Mouse (Mus musculus) heart, embryonic 11.5 days (tissue): ENCODE data around the gene Cd69. TPM values are rescaled to one million over a fixed set of nuclear protein-coding genes. Genes with fewer than 3 reads are reported as not detected.

ENCODE experiments used
- ATAC-seq: fragments of 200-750 bp; cut with Nextera tagmentation; replicated peaks from 2 replicates; pipeline ENCODE4 v1.8.0; 2017; ENCODE audit warnings: moderate library complexity; ENCODE audit not compliant: insufficient number of reproducible peaks, low FRiP score, low TSS enrichment
- H3K27ac ChIP-seq: fragments of 300-500 bp; sonication (generic); 2 replicates; pipeline ENCODE4 v1.5.1; 2014; ENCODE audit warnings: mild to moderate bottlenecking, low read depth, low read length
- H3K27me3 ChIP-seq: fragments of 300-500 bp; sonication (generic); 2 replicates; pipeline ENCODE4 v1.6.1; 2014; ENCODE audit warnings: mild to moderate bottlenecking, low read length, mixed read lengths; ENCODE audit not compliant: control insufficient read depth, insufficient read depth
- H3K36me3 ChIP-seq: fragments of 300-500 bp; sonication (generic); 2 replicates; pipeline ENCODE4 v1.6.1; 2014; ENCODE audit warnings: mild to moderate bottlenecking, low read length, moderate library complexity, mixed read lengths; ENCODE audit not compliant: control insufficient read depth, insufficient read depth
- H3K4me1 ChIP-seq: fragments of 300-500 bp; sonication (generic); 2 replicates; pipeline ENCODE4 v1.6.1; 2014; ENCODE audit warnings: low read length; ENCODE audit not compliant: control insufficient read depth, insufficient read depth
- H3K4me2 ChIP-seq: fragments of 300-500 bp; sonication (generic); 2 replicates; pipeline ENCODE4 v1.6.1; 2014; ENCODE audit warnings: mild to moderate bottlenecking, moderate library complexity
- H3K4me3 ChIP-seq: fragments of 300-500 bp; sonication (generic); 2 replicates; pipeline ENCODE4 v1.5.1; 2014; ENCODE audit warnings: low read depth, low read length
- H3K9ac ChIP-seq: fragments of 300-500 bp; sonication (generic); 2 replicates; pipeline ENCODE4 v1.6.1; 2014; ENCODE audit warnings: mild to moderate bottlenecking, low read depth, low read length, moderate library complexity
- H3K9me3 ChIP-seq: fragments of 300-500 bp; sonication (generic); replicated peaks from 2 replicates; pipeline ENCODE4 v1.6.1; 2016; ENCODE audit warnings: low read length; ENCODE audit not compliant: control insufficient read depth
- whole genome bisulfite sequencing: fragments of 180-500 bp; shearing (Covaris S2); extraction: QIAGEN DNeasy Blood & Tissue Kit; methylation state at CpG from one replicate; pipeline ENCODE4 v1.1.7; 2014; ENCODE audit not compliant: insufficient replicate concordance; 5-methylcytosine and 5-hydroxymethylcytosine counted together
- polyA plus RNA-seq: library from polyadenylated mRNA; unstranded; fragments of >200 nt; fragmentation: Nextera tagmentation; extraction: Ambion mirVana; gene quantifications from 2 replicates; pipeline ENCODE4 v1.2.1, GENCODE M21; 2014

Gene Cd69
- polyA plus RNA-seq, 1 experiment from 2014 or later: not detected

GRCm38 (mm10) chr6:129233366-129233954 is 41.8 kb downstream of the Cd69 start:
- no peaks in the 10 kb centered on the region; the same call in 1 of the 2 replicates for H3K4me1 ChIP-seq
- no peak overlapping the region for H3K4me2 ChIP-seq
- H3K27ac ChIP-seq: no peak overlapping the region
- no peak for ATAC-seq
- no peak overlapping the region for H3K9ac ChIP-seq
- H3K4me3 ChIP-seq: no peak overlapping the region
- H3K36me3 ChIP-seq: no peaks in the 10 kb centered on the region
- WGBS: 78% methylated on average over 6 of the region's 6 CpGs
- no peaks in the 10 kb centered on the region for H3K27me3 ChIP-seq
- H3K9me3 ChIP-seq: no peaks in the 10 kb centered on the region

DNA sequence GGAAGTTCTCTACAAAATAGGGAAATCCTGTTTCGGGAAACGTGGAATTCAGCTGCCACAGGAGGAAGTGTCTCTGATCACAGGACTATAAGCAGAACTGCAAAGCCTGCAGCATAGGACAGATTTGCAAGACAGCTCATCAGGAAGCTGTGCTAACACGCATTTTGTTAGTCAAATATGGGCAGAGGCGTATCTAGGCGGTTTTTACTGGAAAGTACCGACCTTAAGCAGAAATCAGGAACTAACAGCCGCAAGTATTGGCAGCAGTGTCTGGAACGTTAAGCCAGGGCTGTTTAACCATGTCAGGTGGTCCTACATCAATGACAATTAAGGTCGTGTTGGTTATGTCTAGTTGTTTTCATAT is 42.4 kb downstream of the Cd69 start:
- Histone ChIP-seq H3K4me1 (no peaks in the 10 kb centered on the region; the same call in 1 of the 2 replicates), H3K27me3 (no peaks in the 10 kb centered on the region), H3K4me3 (no peak overlapping the region), H3K9me3 (no peaks in the 10 kb centered on the region), H3K36me3 (no peaks in the 10 kb centered on the region), H3K9ac (no peak overlapping the region), H3K4me2 (no peak overlapping the region), H3K27ac (no peak overlapping the region)
- ATAC-seq: no peak
- 72% methylated on average over 9 of the region's 9 CpGs for WGBS

DNA sequence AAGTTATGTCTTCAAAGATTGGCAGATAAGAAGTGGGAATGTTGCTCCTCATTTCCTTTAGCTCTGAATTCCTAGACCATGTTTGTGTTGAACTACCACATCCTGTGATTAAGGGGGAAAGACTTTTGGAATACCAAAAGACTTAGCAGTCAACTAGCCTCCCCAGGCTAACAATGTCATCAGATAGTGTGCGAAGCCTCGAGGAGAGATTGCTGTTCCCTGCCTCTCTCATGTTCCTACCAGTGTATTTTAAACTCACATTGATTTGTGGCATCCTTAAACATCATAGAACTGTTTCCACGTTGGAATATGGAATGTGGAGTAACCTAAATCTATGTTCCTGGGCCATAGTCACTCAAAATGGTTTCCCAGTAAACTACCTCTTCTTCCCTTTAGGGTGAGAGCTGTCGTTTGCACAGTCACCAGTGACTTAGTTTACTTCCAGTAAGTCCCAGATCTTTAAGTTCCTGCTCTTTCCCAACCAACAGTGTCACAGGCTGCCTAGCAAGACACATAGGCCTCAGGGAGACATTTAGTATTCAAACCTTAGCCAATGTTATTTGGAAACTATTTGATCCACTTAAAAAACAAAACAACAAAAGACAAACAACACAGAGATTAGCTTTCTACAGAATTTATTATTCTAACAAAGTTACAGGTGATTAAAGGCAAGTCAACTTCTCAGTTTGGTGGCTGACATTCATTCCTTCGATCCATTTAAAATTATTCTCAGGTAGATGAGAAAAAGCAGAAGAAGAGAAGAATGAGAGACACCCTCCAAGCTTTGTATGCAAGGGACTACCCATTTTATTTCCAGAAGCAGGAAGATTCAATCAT is 43.0 kb downstream of the Cd69 start:
- no peak overlapping the region for H3K4me2 ChIP-seq
- no peak overlapping the region for H3K27ac ChIP-seq
- no peak overlapping the region for H3K9ac ChIP-seq
- H3K4me1 ChIP-seq: no peaks in the 10 kb centered on the region
- no peaks in the 10 kb centered on the region for H3K36me3 ChIP-seq
- no peak overlapping the region for H3K4me3 ChIP-seq
- ATAC-seq: no peak
- 62% methylated on average over 5 of the region's 5 CpGs for WGBS
- no peaks in the 10 kb centered on the region for H3K9me3 ChIP-seq
- no peaks in the 10 kb centered on the region for H3K27me3 ChIP-seq

DNA sequence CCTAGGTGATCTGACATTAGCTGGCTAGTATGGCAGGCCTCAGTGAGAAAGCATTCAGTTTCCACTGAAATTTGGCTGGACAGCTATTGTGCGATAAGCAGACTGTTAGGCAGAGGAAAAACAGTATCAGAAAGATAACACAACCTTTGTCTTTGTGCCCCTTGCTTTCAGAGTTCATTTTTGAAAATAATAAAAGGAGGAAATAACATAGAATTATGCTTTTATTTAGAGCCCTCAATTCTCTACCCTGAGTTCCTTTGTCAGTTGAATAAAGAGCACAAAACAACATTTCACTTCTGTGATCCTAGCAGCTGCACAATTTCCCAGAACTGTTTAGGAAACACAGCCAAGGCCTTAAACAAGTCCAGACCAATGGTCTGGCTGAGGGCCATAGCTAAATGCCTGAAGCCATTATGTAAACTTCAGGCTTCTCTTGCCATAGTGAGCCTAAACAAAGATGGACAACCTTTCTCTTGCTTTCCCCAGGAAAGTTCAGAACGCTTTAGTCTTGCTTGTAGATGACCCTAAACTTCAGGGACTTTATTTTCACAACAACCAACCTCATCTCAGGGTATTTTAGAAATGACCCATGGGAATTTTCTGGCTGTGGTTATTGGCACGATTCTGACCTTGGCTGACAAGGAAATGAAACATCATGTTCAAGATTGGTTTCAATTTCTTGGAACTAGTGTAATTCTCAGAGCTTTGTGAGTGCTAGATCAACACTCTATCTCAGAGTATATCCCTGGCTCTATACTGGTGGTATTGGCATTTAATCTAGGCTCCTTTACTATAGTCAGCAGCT is 45.3 kb downstream of the Cd69 start:
- H3K4me3 ChIP-seq: no peak overlapping the region
- H3K27ac ChIP-seq: peak overlapping the region; percentile 68
- no peaks in the 10 kb centered on the region for H3K27me3 ChIP-seq
- no peaks in the 10 kb centered on the region for H3K36me3 ChIP-seq
- ATAC-seq: 0 out of 2 replicates have a peak, but pooled peaks have one; percentile 59
- no peak overlapping the region for H3K9ac ChIP-seq
- H3K9me3 ChIP-seq: no peaks in the 10 kb centered on the region
- no peaks in the 10 kb centered on the region for H3K4me1 ChIP-seq
- no peak overlapping the region for H3K4me2 ChIP-seq
- WGBS: 57% methylated on average over 3 of the region's 3 CpGs

GRCm38 (mm10) chr6:129228935-129229773 is 46.1 kb downstream of the Cd69 start:
- Histone ChIP-seq H3K4me3 (no peak overlapping the region), H3K4me2 (no peak overlapping the region), H3K9ac (no peak overlapping the region), H3K4me1 (no peaks in the 10 kb centered on the region), H3K36me3 (no peaks in the 10 kb centered on the region), H3K9me3 (no peaks in the 10 kb centered on the region), H3K27ac (no peak overlapping the region), H3K27me3 (no peaks in the 10 kb centered on the region)
- 49% methylated on average over 3 of the region's 3 CpGs for WGBS
- ATAC-seq: no peak

GRCm38 (mm10) chr6:129225078-129225477 is 50.2 kb downstream of the Cd69 start:
- WGBS: 62% methylated on average over 2 of the region's 2 CpGs
- H3K9ac ChIP-seq: no peak overlapping the region
- no peak overlapping the region for H3K27ac ChIP-seq
- H3K4me1 ChIP-seq: no peaks in the 10 kb centered on the region
- H3K27me3 ChIP-seq: no peaks in the 10 kb centered on the region
- no peaks in the 10 kb centered on the region for H3K9me3 ChIP-seq
- H3K4me3 ChIP-seq: no peak overlapping the region
- H3K4me2 ChIP-seq: no peak overlapping the region
- H3K36me3 ChIP-seq: no peaks in the 10 kb centered on the region
- ATAC-seq: no peak

DNA sequence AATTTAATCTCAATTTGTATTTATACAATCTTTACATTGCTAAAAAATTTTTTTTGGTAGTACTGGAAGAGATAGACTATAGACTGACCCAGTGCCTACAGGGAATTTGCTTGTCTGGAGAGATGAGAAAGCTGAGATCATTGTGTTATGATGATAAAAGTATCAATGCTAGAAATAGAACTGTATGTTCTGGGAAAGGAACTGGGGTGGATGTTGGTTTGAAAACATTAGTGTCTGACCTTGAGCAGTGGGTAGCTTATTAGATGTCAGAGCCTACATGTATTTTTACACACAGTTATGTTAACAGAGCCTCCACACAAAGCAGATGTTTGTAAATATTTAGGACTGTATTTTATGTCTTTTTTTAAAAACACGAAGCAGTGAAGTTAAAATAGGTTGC is 51.1 kb downstream of the Cd69 start:
- 77% methylated on average over 1 of the region's 1 CpGs for WGBS
- no peak for ATAC-seq
- Histone ChIP-seq H3K27ac (no peak overlapping the region), H3K4me2 (no peak overlapping the region), H3K36me3 (no peaks in the 10 kb centered on the region), H3K9ac (no peak overlapping the region), H3K27me3 (no peaks in the 10 kb centered on the region), H3K4me1 (no peaks in the 10 kb centered on the region), H3K4me3 (no peak overlapping the region), H3K9me3 (no peaks in the 10 kb centered on the region)

DNA sequence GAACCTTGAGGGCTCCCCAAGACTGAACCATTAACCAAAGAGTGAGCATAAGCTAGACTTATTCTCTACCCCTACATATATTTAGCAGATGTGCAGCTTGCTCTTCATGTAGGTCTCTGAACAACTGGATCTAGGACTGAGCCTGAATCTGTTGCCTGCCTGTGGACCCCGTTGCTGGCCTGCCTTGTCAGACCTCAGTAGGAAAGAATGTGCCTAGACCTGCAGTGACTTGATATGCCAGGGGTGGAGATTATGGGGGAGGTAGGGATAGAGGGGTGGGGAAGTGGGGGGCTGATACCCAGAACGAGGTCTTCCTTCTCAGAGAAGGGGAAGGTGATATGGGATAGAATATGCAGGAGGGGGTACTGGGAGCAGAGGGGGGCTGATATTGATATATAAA is 51.6 kb downstream of the Cd69 start:
- H3K9ac ChIP-seq: no peak overlapping the region
- no peaks in the 10 kb centered on the region for H3K27me3 ChIP-seq
- no peaks in the 10 kb centered on the region for H3K9me3 ChIP-seq
- H3K36me3 ChIP-seq: no peaks in the 10 kb centered on the region
- no peak overlapping the region for H3K4me3 ChIP-seq
- no peaks in the 10 kb centered on the region for H3K4me1 ChIP-seq
- no peak for ATAC-seq
- WGBS: 50% methylated on average over 2 of the region's 2 CpGs
- H3K27ac ChIP-seq: no peak overlapping the region
- H3K4me2 ChIP-seq: no peak overlapping the region
